Mouse (Mus musculus) activated CD4-positive, CD25-positive, alpha-beta regulatory T cell, adult 4 months (primary cell): ENCODE data around the gene Rbm24. TPM values are rescaled to one million over a fixed set of nuclear protein-coding genes. Genes with fewer than 3 reads are reported as not detected.

Experiments used
- ATAC-seq: one replicate; pipeline ENCODE4 v1.8.0; 2017
- polyA plus RNA-seq, 2 experiments: library from polyadenylated mRNA; unstranded; fragments of 100-300 nt; shearing (Covaris generic); gene quantifications; one replicate each; pipeline ENCODE4 v1.2.1; 2017

Rbm24 gene
- polyA plus RNA-seq: not detected

GRCm38 (mm10) chr13:46418141-46418601 lies at the start of gene Rbm24:
Gene Rbm24, plus strand, starts transcription at chr13:46418434.
- ATAC-seq: no peak

- no peak for ATAC-seq
Measured at GRCm38 (mm10) chr13:46372884-46373283, 45.4 kb upstream of the Rbm24 start.

- ATAC-seq: no peak
Measured at GRCm38 (mm10) chr13:46375371-46375770, 42.9 kb upstream of the Rbm24 start.

- no peak for ATAC-seq
Measured at GRCm38 (mm10) chr13:46387396-46387795, 30.8 kb upstream of the Rbm24 start.

DNA sequence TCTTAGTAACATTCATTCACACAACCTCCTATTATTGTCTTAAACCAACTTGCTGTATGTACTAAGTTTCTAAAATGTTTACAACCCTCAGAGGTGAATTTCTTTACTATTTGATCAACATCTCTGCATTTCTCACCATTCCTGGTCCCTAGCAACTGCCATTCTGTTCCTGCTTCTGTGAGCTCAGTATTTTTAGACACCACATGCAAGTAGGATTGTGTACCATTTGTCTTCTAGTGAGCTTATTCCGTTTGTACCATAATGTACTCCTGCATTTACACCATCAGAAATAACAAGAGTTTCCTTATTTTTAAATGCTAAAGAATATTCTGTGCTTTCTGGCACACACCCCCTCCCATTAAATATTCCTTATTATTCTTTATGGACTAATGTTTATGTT lies 26.6 kb upstream of the Rbm24 start:
- no peak for ATAC-seq

DNA sequence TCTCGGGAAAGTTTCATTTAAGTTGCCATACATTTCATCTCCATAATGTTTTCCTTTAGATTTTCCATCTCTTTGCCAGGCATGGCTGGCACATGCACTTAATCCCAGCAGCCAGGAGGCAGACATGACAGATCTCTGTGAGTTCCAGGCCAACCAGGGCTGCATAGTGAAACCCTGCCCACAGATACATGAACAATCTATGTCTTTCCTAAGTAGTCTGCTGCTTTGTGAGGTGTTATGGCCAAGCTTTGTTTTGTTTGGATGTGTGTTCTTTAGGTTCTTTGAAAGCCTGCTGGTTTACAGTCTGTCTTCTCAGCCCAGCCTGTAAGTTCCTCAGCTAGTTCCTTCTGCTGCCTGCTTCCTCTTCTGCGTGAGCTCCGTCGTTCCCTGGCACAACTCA lies 25.3 kb upstream of the Rbm24 start:
- no peak for ATAC-seq

DNA sequence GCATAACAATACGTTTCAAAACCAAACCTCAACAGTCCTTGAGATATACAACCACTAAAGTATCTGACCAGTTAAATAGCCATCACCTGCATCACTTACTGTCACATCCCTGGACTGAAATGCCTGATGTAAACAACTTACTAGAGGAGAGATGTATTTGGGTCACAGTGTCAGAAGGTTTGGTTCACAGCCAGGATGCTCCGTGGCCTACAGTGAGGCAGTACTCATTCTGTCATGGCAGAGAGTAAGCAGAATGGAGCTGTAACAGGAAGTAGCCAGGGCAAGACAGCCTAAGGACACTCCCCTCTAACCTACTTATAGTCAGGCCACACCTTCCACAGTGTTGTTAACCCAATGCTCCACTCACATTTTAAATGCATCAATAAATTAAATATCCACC lies 24.3 kb upstream of the Rbm24 start:
- peak; percentile 36 for ATAC-seq

DNA sequence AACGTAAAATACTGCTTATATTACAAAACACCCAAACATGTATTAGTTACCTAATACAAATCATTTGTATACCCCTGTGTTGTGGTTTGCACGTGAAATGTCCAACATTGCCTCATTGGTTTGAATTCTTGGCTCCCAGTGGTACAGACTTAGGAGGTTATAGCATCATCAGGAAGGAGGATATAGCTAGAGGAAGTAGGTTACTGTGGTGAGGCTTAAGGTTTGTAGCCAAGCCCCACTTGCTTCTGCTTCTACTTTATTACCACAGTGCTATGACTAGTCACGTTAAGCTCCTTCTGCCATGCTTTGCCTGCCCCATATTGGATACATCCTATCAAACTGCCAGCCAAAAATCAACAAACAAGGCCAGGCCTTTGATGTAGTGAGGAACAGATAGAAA lies 21.0 kb upstream of the Rbm24 start:
- ATAC-seq: no peak

GRCm38 (mm10) chr13:46407151-46407550 lies 11.1 kb upstream of the Rbm24 start:
- no peak for ATAC-seq

DNA sequence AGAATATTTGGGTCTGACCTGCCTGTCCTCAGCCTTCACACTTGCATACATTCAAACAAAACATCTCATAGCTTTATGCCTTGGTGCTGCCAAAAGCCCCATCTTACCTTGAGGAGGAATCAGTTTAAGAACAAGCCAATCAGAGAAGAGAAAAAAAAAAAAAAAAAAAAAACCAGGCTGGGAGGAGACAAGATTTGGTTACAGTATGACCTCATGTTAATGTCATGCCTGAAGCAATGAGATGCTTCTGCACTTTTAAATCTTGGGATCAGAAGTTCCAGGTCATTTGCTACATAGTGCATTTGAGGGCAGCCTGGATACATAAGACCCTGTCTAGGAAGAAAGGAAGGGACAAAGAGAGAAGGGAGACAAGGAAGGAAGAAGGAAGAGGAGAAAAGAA lies 6.0 kb upstream of the Rbm24 start:
- no peak for ATAC-seq

DNA sequence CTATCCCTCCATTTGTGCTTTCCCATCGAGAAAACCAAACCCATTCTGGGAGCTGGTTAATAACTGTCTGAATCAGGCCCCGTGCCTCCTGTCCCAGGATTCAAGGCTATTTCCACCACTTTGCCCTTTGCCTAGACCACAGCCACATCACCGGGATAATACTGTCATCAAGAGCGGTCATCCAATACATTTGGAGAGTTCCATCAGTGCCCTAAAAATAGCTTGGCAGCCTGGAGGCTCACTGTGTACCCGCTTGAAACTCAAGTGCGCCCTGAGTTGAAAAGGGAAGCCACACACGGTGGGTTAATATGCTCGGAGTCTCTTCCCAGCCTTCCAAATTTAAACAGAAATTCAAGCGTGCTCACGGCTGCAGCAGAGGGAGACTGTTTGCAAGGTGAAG lies 4.6 kb upstream of the Rbm24 start:
- no peak for ATAC-seq

DNA sequence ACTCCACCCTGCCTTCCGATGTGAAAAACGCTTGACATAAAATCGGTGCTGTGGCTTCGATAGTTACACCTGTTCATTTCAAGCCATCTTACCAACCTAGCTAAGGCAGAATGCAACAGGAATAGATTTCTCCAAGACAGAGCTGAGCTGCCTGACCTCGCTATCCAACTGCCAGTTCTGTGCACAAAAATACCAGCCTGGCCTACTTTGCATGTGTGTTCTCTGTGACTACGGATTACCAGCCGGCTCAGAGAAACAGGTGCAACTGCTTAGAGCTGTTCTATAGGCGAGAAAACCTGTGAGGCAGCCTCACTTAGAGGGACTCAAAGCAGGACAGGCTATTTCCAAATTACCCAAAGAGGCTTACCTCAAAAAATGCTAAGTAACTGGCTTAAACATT lies 4.2 kb upstream of the Rbm24 start:
- ATAC-seq: no peak

DNA sequence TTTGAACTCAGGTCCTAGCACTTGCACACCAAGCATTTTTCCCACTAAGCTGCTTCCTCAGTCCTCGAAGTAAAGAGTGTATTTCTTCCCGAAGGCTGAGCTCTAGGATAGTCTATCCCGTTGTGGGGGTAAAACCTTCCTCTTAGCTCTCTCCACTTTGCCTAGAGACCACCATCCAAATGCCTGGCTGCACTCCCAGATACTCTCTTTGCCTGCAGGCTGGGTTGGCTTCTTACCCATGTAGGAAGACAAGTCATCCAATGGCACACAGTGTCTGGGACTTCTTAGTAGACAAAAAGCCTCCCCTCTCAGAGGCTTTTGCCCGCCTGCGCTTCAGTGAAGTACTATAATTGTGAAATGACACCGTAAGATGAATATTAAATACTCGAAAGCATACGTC lies 2.2 kb upstream of the Rbm24 start:
- ATAC-seq: no peak

GRCm38 (mm10) chr13:46417594-46417993 lies 640 bp upstream of the Rbm24 start:
- ATAC-seq: no peak

GRCm38 (mm10) chr13:46418731-46419545 lies 704 bp downstream of the Rbm24 start:
- no peak for ATAC-seq

DNA sequence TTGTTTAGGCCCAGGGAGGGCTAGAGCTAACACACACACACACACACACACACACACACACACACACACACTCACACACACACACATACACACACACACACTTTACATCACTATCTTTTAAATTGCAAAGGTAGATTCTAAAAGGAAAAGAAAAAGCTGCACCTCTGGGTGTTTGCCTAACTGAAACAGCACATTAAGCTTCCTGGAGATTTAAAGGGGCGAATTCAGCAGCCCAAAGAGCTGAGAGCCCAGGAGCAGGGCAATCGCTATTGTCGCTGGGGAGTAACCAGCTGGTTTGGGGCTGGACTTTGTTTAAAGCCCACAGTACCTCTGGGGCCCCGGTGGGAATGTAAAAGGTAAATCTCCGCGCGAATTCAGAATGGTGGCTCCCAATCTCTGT lies 1.4 kb downstream of the Rbm24 start:
- no peak for ATAC-seq

- ATAC-seq: no peak
Measured at GRCm38 (mm10) chr13:46420095-46420494, 1.9 kb downstream of the Rbm24 start.

- ATAC-seq: no peak
Measured at GRCm38 (mm10) chr13:46423805-46424204, 5.6 kb downstream of the Rbm24 start.

DNA sequence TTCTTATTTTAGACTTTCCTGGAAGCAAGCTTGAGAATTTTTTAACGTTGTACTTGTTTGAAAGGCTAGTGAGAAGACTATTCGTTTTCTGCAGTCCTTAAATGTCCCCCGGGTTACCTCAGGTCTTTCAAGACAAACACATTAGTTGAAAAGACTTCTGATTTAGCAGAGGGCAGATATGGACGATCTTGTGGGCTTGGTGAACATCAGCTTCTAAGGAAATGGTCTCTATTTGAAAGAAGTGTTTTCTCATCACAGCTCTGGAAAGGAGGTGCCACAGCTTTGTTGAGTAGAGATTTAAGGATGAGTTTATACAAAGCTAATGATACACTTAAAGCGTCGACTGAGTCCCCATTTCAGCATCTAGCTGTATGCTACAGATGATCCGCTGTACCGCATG lies 6.1 kb downstream of the Rbm24 start:
- no peak for ATAC-seq

- ATAC-seq: no peak
Measured at GRCm38 (mm10) chr13:46426651-46427269, 8.5 kb downstream of the Rbm24 start.

- no peak for ATAC-seq
Measured at GRCm38 (mm10) chr13:46428964-46429363, 10.7 kb downstream of the Rbm24 start.

- ATAC-seq: no peak
Measured at GRCm38 (mm10) chr13:46429866-46430265, 11.6 kb downstream of the Rbm24 start.

- no peak for ATAC-seq
Measured at GRCm38 (mm10) chr13:46433880-46434560, 15.8 kb downstream of the Rbm24 start.

DNA sequence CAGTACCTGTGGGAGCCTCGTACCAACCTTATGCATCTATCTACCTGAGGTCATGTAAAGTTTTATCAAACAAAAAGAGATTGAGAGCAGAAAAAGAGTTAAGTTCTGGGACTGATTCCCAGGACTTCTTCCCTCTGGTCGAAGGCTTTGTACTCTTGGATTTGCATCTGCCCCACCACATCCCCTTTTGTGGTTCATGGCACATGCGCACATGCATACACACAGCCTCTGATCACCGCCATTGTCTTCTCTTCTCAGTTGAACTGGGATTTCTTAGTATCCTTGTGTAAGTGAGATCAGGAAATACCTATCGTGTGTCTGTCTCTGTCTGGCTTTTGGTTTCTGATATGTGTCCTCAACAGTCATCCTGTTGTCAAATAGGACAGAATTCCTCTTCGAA lies 20.7 kb downstream of the Rbm24 start:
- ATAC-seq: no peak
